Mouse (Mus musculus) heart, postnatal 0 days (tissue): ENCODE results near the gene Ctrc. TPM values are rescaled to one million over a fixed set of nuclear protein-coding genes. Genes with fewer than 3 reads are reported as not detected.

Source experiments
- ATAC-seq: fragments of 200-750 bp; cut with Nextera tagmentation; 2 replicates; pipeline ENCODE4 v1.8.0; 2017; ENCODE audit warnings: low read depth, moderate number of reproducible peaks, moderate library complexity; ENCODE audit not compliant: insufficient read depth
- DNase-seq: peaks from one replicate; pipeline ENCODE4 v3.0.0-alpha.2; 2016; ENCODE audit warnings: low spot score
- H3K27ac ChIP-seq: fragments of 300-500 bp; sonication (generic); 2 replicates; pipeline ENCODE4 v1.5.1; 2014; ENCODE audit warnings: low read depth, mild to moderate bottlenecking
- H3K27me3 ChIP-seq: fragments of 300-500 bp; sonication (generic); 2 replicates; pipeline ENCODE4 v1.6.1; 2014; ENCODE audit warnings: low read length, mixed read lengths; ENCODE audit not compliant: control insufficient read depth, insufficient read depth
- H3K36me3 ChIP-seq: fragments of 300-500 bp; sonication (generic); replicated peaks from 2 replicates; pipeline ENCODE4 v1.6.1; 2014; ENCODE audit warnings: low read length, mixed read lengths; ENCODE audit not compliant: control insufficient read depth, insufficient read depth
- H3K4me1 ChIP-seq: fragments of 300-500 bp; sonication (generic); 2 replicates; pipeline ENCODE4 v1.6.1; 2014; ENCODE audit warnings: antibody characterized with exemption; ENCODE audit not compliant: control insufficient read depth, insufficient read depth
- H3K4me2 ChIP-seq: fragments of 300-500 bp; sonication (generic); 2 replicates; pipeline ENCODE4 v1.6.1; 2014; ENCODE audit warnings: low read depth, mild to moderate bottlenecking, low read length, moderate library complexity
- H3K4me3 ChIP-seq: fragments of 300-500 bp; sonication (generic); 2 replicates; pipeline ENCODE4 v1.5.1; 2014; ENCODE audit warnings: low read depth, low read length
- H3K9ac ChIP-seq: fragments of 300-500 bp; sonication (generic); replicated peaks from 2 replicates; pipeline ENCODE4 v1.6.1; 2014; ENCODE audit warnings: low read depth, low read length, mixed read lengths
- H3K9me3 ChIP-seq: fragments of 300-500 bp; sonication (generic); replicated peaks from 2 replicates; pipeline ENCODE4 v1.6.1; 2016; ENCODE audit warnings: low read length; ENCODE audit not compliant: control insufficient read depth
- CTCF ChIP-seq: IDR thresholded peaks from 2 replicates; pipeline ENCODE4 v1.5.1; 2016; ENCODE audit warnings: antibody characterized with exemption, control low read depth, low read depth
- EP300 ChIP-seq: IDR thresholded peaks from 2 replicates; pipeline ENCODE4 v1.6.1; 2016; ENCODE audit warnings: antibody characterized with exemption, low read depth
- WGBS: fragments of 180-500 bp; shearing (Covaris S2); extraction: QIAGEN DNeasy Blood & Tissue Kit; methylation state at CpG from one replicate; pipeline ENCODE4 v1.1.7; 2014; 5-methylcytosine and 5-hydroxymethylcytosine counted together
- polyA plus RNA-seq: library from polyadenylated mRNA; unstranded; fragments of >200 nt; fragmentation: Nextera tagmentation; extraction: Ambion mirVana; gene quantifications from 2 replicates; pipeline ENCODE4 v1.2.1, GENCODE M21; 2015
- total RNA-seq: library from RNA; depleted of rRNA; stranded (reverse); fragments of >200 nt; gene quantifications from 2 replicates; pipeline ENCODE4 v1.2.3, GENCODE M21; 2014; ENCODE audit warnings: low replicate concordance

Gene Ctrc
- total and polyA plus RNA-seq, 2 experiments from 2014 or later, result not detected

- ATAC-seq, result no peak
- DNase-seq, result no peak
- H3K4me2 ChIP-seq, result no peak overlapping the region
- TF ChIP-seq EP300 (no peak), CTCF (no peak)
- H3K36me3 ChIP-seq, result no peaks in the 10 kb centered on the region
- no peaks in the 10 kb centered on the region for H3K9me3 ChIP-seq
- H3K4me1 ChIP-seq, result no peaks in the 10 kb centered on the region
- no peaks in the 10 kb centered on the region for H3K27me3 ChIP-seq
- WGBS, result 40% methylated on average over 1 of the region's 1 CpGs
- no peak overlapping the region for H3K27ac ChIP-seq
- H3K9ac ChIP-seq, result no peak overlapping the region
- no peak overlapping the region for H3K4me3 ChIP-seq
Observed at GRCm38 (mm10) chr4:141833911-141834310, 12.2 kb downstream of the Ctrc start.

- Histone ChIP-seq H3K27me3 (no peaks in the 10 kb centered on the region), H3K9ac (no peak overlapping the region), H3K36me3 (no peaks in the 10 kb centered on the region), H3K4me1 (no peaks in the 10 kb centered on the region), H3K27ac (no peak overlapping the region), H3K9me3 (no peaks in the 10 kb centered on the region), H3K4me2 (no peak overlapping the region), H3K4me3 (no peak overlapping the region)
- DNase-seq, result no peak
- TF ChIP-seq CTCF (no peak), EP300 (no peak)
- 67% methylated on average over 7 of the region's 7 CpGs for WGBS
- ATAC-seq, result no peak
Observed at GRCm38 (mm10) chr4:141831361-141831760, 14.8 kb downstream of the Ctrc start.

DNA sequence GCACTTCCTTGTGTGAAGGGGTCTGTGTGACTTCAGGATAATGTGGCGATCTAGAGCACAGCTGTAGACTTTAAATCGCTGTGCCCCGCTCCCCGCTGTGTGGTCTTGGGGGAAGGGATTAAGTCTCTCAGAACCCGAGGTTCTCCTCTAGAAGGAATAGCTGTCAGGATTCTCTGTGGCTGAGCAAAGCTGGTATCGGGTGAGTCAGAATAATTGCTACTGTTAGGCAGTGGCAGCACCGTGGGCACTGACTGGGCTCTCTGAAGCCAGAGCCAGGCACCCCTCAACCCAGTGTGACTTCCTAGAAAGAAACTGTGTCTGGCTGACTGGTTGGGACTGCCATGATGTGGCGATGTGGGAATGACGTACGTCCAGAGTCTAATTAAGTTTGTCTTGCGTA, 15.8 kb downstream of the Ctrc start:
- Histone ChIP-seq H3K27ac (no peak overlapping the region), H3K4me2 (no peak overlapping the region), H3K9me3 (no peaks in the 10 kb centered on the region), H3K4me3 (no peak overlapping the region), H3K4me1 (no peaks in the 10 kb centered on the region), H3K27me3 (no peaks in the 10 kb centered on the region), H3K9ac (no peak overlapping the region), H3K36me3 (no peaks in the 10 kb centered on the region)
- ATAC-seq (no peak), DNase-seq (no peak)
- TF ChIP-seq CTCF (no peak), EP300 (no peak)
- 55% methylated on average over 11 of the region's 11 CpGs for WGBS

DNA sequence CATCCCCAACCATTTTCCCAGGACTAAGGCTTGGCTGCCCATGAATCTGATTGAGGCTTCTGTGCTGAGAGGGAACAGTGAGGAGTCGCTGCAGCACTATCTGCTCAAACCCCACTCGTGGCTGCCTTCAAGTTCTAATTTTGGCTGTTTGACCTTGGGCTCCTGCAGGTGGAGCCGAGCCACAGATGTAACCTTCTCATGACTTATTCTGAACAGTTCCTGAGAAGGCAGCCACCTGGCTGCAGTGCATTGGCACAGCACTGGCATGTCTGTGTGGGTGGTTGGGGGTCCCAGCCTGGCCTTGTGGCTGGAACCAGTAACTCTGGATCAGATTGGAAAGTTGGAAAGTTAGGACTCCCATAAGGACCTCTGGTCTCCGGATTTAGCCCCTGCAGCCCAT, 18.0 kb downstream of the Ctrc start:
- Histone ChIP-seq H3K9ac (no peak overlapping the region), H3K27me3 (no peaks in the 10 kb centered on the region), H3K4me2 (no peak overlapping the region), H3K9me3 (no peaks in the 10 kb centered on the region), H3K36me3 (no peaks in the 10 kb centered on the region), H3K4me3 (no peak overlapping the region), H3K4me1 (no peaks in the 10 kb centered on the region), H3K27ac (peak overlapping the region; percentile 55; the same call in 1 of the 2 replicates)
- TF ChIP-seq CTCF (0 out of 2 replicates have a peak, but pooled peaks have one; percentile 19), EP300 (no peak)
- DNase-seq (peak; percentile 18), ATAC-seq (peak; percentile 69)
- 26% methylated on average over 4 of the region's 4 CpGs for WGBS

GRCm38 (mm10) chr4:141827401-141827800, 18.8 kb downstream of the Ctrc start:
- Histone ChIP-seq H3K36me3 (no peaks in the 10 kb centered on the region), H3K9ac (no peak overlapping the region), H3K4me2 (no peak overlapping the region), H3K27me3 (no peaks in the 10 kb centered on the region), H3K4me1 (no peaks in the 10 kb centered on the region), H3K4me3 (no peak overlapping the region), H3K27ac (no peak overlapping the region), H3K9me3 (no peaks in the 10 kb centered on the region)
- TF ChIP-seq EP300 (no peak), CTCF (no peak)
- ATAC-seq (no peak), DNase-seq (no peak)
- WGBS, result 81% methylated on average over 2 of the region's 2 CpGs

DNA sequence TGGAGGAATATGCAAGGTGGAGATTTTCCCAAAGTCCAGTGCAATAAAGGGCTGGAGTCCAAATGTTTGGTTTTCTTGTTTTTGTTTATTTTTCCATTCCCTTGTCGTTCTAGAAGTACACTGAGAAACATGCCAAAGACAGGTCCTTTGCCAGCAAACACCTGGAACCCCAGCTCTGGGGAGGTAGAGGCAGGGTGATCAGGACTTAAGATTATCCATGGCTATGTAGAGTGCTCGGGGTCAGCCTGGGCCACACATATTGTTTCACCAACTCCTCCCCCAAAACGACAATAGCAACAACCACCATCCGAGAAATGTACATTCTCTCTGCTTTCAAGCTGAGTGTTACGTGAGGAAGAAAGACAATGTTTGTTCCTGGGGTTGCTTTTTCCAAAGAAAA, 20.1 kb downstream of the Ctrc start, which contains the start of gene Cela2a:
Cela2a (minus strand) TSS at position 101 of the 400 bp plus-strand sequence.
- H3K9me3 ChIP-seq, result no peaks in the 10 kb centered on the region
- H3K27ac ChIP-seq, result no peak within 1 kb of the TSS
- TF ChIP-seq EP300, result no peak
- no peak for TF ChIP-seq CTCF
- no peak within 1 kb of the TSS for H3K9ac ChIP-seq
- no peak for DNase-seq
- H3K27me3 ChIP-seq, result no peaks in the 10 kb centered on the region
- no peak within 1 kb of the TSS for H3K4me3 ChIP-seq
- WGBS, result 72% methylated on average over 5 of the region's 5 CpGs
- H3K4me2 ChIP-seq, result no peak within 1 kb of the TSS
- no peaks in the 10 kb centered on the region for H3K36me3 ChIP-seq
- no peaks in the 10 kb centered on the region for H3K4me1 ChIP-seq
- ATAC-seq, result no peak
